Mouse (Mus musculus): ENCODE measurements around the gene Ccr9. TPM values are rescaled to one million over a fixed set of nuclear protein-coding genes. Genes with fewer than 3 reads are reported as not detected.
"Not testable (repeated sequence)": the region's sequence is repeated elsewhere in the genome, so short reads cannot be mapped to it uniquely, and the experiment has no call there.

Gene Ccr9
- polyA plus RNA-seq, 1 experiment from 2014 or later, result 0.14 TPM

- H3K36me3 ChIP-seq, result peaks cover under 1% of the 10 kb centered on the region; the same call in 1 of the 2 replicates
- peak within 1 kb of the TSS; percentile 57; the same call in 1 of the 2 replicates for H3K27ac ChIP-seq
- H3K4me2 ChIP-seq, result peak within 1 kb of the TSS; percentile 71
- ATAC-seq (ENCODE audit: insufficient number of reproducible peaks, insufficient read depth, low FRiP score, low TSS enrichment, low read depth), result peak; percentile 99
- H3K9me3 ChIP-seq, result no peaks in the 10 kb centered on the region
- WGBS, result under 1% methylated on average over 55 of the region's 55 CpGs
- H3K4me3 ChIP-seq, result peak within 1 kb of the TSS; percentile 87
- H3K9ac ChIP-seq, result peak within 1 kb of the TSS; percentile 93
- H3K4me1 ChIP-seq, result peaks cover 6% of the 10 kb centered on the region
- H3K27me3 ChIP-seq, result no peaks in the 10 kb centered on the region
These were observed 39.2 kb downstream of the Ccr9 start, which contains the start of gene Lztfl1 for GRCm38 (mm10) chr9:123717186-123718008. TSS of gene Lztfl1 (minus strand) at chr9:123717697.

- H3K27ac ChIP-seq, result no peak overlapping the region
These were observed 44.7 kb downstream of the Ccr9 start for GRCm38 (mm10) chr9:123722737-123723493.

GRCm38 (mm10) chr9:123731271-123731670 lies 53.0 kb downstream of the Ccr9 start:
- H3K36me3 ChIP-seq, result no peaks in the 10 kb centered on the region
- H3K4me1 ChIP-seq, result no peaks in the 10 kb centered on the region
- no peaks in the 10 kb centered on the region for H3K9me3 ChIP-seq
- no peak for ATAC-seq (ENCODE audit: insufficient number of reproducible peaks, insufficient read depth, low FRiP score, low TSS enrichment, low read depth)
- H3K27ac ChIP-seq, result no peak overlapping the region
- no peak overlapping the region for H3K4me2 ChIP-seq
- no peak overlapping the region for H3K9ac ChIP-seq
- peaks cover 2% of the 10 kb centered on the region; the same call in 1 of the 2 replicates for H3K27me3 ChIP-seq
- 74% methylated on average over 3 of the region's 3 CpGs for WGBS
- no peak overlapping the region for H3K4me3 ChIP-seq

More at GRCm38 (mm10) chr9:123722737-123723493, 44.7 kb downstream of the Ccr9 start:
- no peak for ATAC-seq (ENCODE audit: insufficient number of reproducible peaks, insufficient read depth, low FRiP score, low TSS enrichment, low read depth)
- no peak overlapping the region for H3K9ac ChIP-seq
- H3K4me1 ChIP-seq, result no peaks in the 10 kb centered on the region
- H3K36me3 ChIP-seq, result no peaks in the 10 kb centered on the region
- WGBS, result 64% methylated on average over 2 of the region's 2 CpGs
- peaks cover 2% of the 10 kb centered on the region; the same call in 1 of the 2 replicates for H3K27me3 ChIP-seq
- H3K4me2 ChIP-seq, result no peak overlapping the region
- no peak overlapping the region for H3K4me3 ChIP-seq
- no peaks in the 10 kb centered on the region for H3K9me3 ChIP-seq

- H3K4me1 ChIP-seq, result no peaks in the 10 kb centered on the region
- no peak overlapping the region for H3K27ac ChIP-seq
- no peaks in the 10 kb centered on the region for H3K9me3 ChIP-seq
- H3K4me3 ChIP-seq, result no peak overlapping the region
- ATAC-seq (ENCODE audit: insufficient number of reproducible peaks, insufficient read depth, low FRiP score, low TSS enrichment, low read depth), result no peak
- H3K27me3 ChIP-seq, result no peaks in the 10 kb centered on the region
- H3K4me2 ChIP-seq, result no peak overlapping the region
- H3K36me3 ChIP-seq, result no peaks in the 10 kb centered on the region
- WGBS, result 65% methylated on average over 3 of the region's 3 CpGs
- no peak overlapping the region for H3K9ac ChIP-seq
These were observed 55.9 kb downstream of the Ccr9 start for GRCm38 (mm10) chr9:123734133-123734532.

GRCm38 (mm10) chr9:123740799-123741198 lies 62.6 kb downstream of the Ccr9 start:
- Histone ChIP-seq H3K4me3 (no peak overlapping the region), H3K4me2 (no peak overlapping the region), H3K27ac (no peak overlapping the region), H3K9ac (no peak overlapping the region), H3K36me3 (no peaks in the 10 kb centered on the region), H3K4me1 (no peaks in the 10 kb centered on the region), H3K27me3 (no peaks in the 10 kb centered on the region), H3K9me3 (no peaks in the 10 kb centered on the region)
- no peak for ATAC-seq (ENCODE audit: insufficient number of reproducible peaks, insufficient read depth, low FRiP score, low TSS enrichment, low read depth)
- 84% methylated on average over 4 of the region's 4 CpGs for WGBS

GRCm38 (mm10) chr9:123749687-123750086 lies 71.4 kb downstream of the Ccr9 start:
- H3K36me3 ChIP-seq; H3K4me1 ChIP-seq; H3K9me3 ChIP-seq; H3K9ac ChIP-seq; ATAC-seq (ENCODE audit: insufficient number of reproducible peaks, insufficient read depth, low FRiP score, low TSS enrichment, low read depth); H3K4me3 ChIP-seq; H3K27ac ChIP-seq; H3K27me3 ChIP-seq; H3K4me2 ChIP-seq: not testable (repeated sequence)
- WGBS, result 93% methylated on average over 8 of the region's 8 CpGs

- Histone ChIP-seq H3K4me1 (no peaks in the 10 kb centered on the region), H3K36me3 (no peaks in the 10 kb centered on the region), H3K9me3 (no peaks in the 10 kb centered on the region), H3K27me3 (no peaks in the 10 kb centered on the region), H3K4me3 (no peak overlapping the region), H3K9ac (no peak overlapping the region), H3K27ac (no peak overlapping the region), H3K4me2 (no peak overlapping the region)
- no peak for ATAC-seq (ENCODE audit: insufficient number of reproducible peaks, insufficient read depth, low FRiP score, low TSS enrichment, low read depth)
- 87% methylated on average over 4 of the region's 4 CpGs for WGBS
These were observed 76.1 kb downstream of the Ccr9 start for GRCm38 (mm10) chr9:123754333-123754732.

GRCm38 (mm10) chr9:123756752-123757151 lies 78.5 kb downstream of the Ccr9 start:
- Histone ChIP-seq H3K4me2 (no peak overlapping the region), H3K36me3 (no peaks in the 10 kb centered on the region), H3K27me3 (no peaks in the 10 kb centered on the region), H3K27ac (no peak overlapping the region), H3K9ac (no peak overlapping the region), H3K4me1 (no peaks in the 10 kb centered on the region), H3K9me3 (no peaks in the 10 kb centered on the region), H3K4me3 (no peak overlapping the region)
- 63% methylated on average over 3 of the region's 3 CpGs for WGBS
- no peak for ATAC-seq (ENCODE audit: insufficient number of reproducible peaks, insufficient read depth, low FRiP score, low TSS enrichment, low read depth)

- Histone ChIP-seq H3K27ac (no peak overlapping the region), H3K4me2 (no peak overlapping the region), H3K27me3 (no peaks in the 10 kb centered on the region), H3K4me3 (no peak overlapping the region), H3K36me3 (no peaks in the 10 kb centered on the region), H3K9ac (no peak overlapping the region), H3K9me3 (no peaks in the 10 kb centered on the region), H3K4me1 (no peaks in the 10 kb centered on the region)
- whole genome bisulfite sequencing, result 52% methylated on average over 2 of the region's 2 CpGs
- ATAC-seq (ENCODE audit: insufficient number of reproducible peaks, insufficient read depth, low FRiP score, low TSS enrichment, low read depth), result no peak
These were observed 79.1 kb downstream of the Ccr9 start for GRCm38 (mm10) chr9:123757326-123757725.

GRCm38 (mm10) chr9:123758156-123758555 lies 79.9 kb downstream of the Ccr9 start:
- ATAC-seq (ENCODE audit: insufficient number of reproducible peaks, insufficient read depth, low FRiP score, low TSS enrichment, low read depth), result no peak
- no peak overlapping the region for H3K4me3 ChIP-seq
- WGBS, result 69% methylated on average over 1 of the region's 1 CpGs

GRCm38 (mm10) chr9:123758645-123759044 lies 80.4 kb downstream of the Ccr9 start:
- Histone ChIP-seq H3K27me3 (no peaks in the 10 kb centered on the region), H3K9ac (no peak overlapping the region), H3K4me3 (no peak overlapping the region), H3K4me1 (peaks cover 7% of the 10 kb centered on the region; the same call in 1 of the 2 replicates), H3K4me2 (no peak overlapping the region), H3K27ac (no peak overlapping the region), H3K36me3 (no peaks in the 10 kb centered on the region), H3K9me3 (no peaks in the 10 kb centered on the region)
- WGBS, result 76% methylated on average over 4 of the region's 4 CpGs
- no peak for ATAC-seq (ENCODE audit: insufficient number of reproducible peaks, insufficient read depth, low FRiP score, low TSS enrichment, low read depth)

More at GRCm38 (mm10) chr9:123758156-123758555, 79.9 kb downstream of the Ccr9 start:
- Histone ChIP-seq H3K4me1 (peaks cover 5% of the 10 kb centered on the region; the same call in 1 of the 2 replicates), H3K27me3 (no peaks in the 10 kb centered on the region), H3K9ac (no peak overlapping the region), H3K9me3 (no peaks in the 10 kb centered on the region), H3K36me3 (no peaks in the 10 kb centered on the region), H3K4me2 (no peak overlapping the region), H3K27ac (no peak overlapping the region)
